Mouse (Mus musculus) erythroblast, embryonic 14.5 days (primary cell): Measurements from ENCODE around the gene Aqr. TPM values are rescaled to one million over a fixed set of nuclear protein-coding genes. Genes with fewer than 3 reads are reported as not detected.

ENCODE experiments used
- H3K27me3 ChIP-seq: 2 replicates; pipeline ENCODE4 v1.6.1; 2012; ENCODE audit warnings: inconsistent platforms; ENCODE audit not compliant: control insufficient read depth
- H3K36me3 ChIP-seq: 2 replicates; pipeline ENCODE4 v1.6.1; 2012; ENCODE audit warnings: mild to moderate bottlenecking, inconsistent platforms; ENCODE audit not compliant: control insufficient read depth
- H3K4me1 ChIP-seq: 2 replicates; pipeline ENCODE4 v1.6.1; 2012; ENCODE audit warnings: inconsistent platforms; ENCODE audit not compliant: control insufficient read depth
- H3K4me3 ChIP-seq: replicated peaks from 2 replicates; pipeline ENCODE3; 2012; ENCODE audit warnings: moderate library complexity, mild to moderate bottlenecking, inconsistent platforms
- H3K9me3 ChIP-seq: 2 replicates; pipeline ENCODE4 v1.6.1; 2012; ENCODE audit warnings: low read length, inconsistent platforms, mixed read lengths; ENCODE audit not compliant: control insufficient read depth
- GATA1 ChIP-seq: IDR thresholded peaks from 2 replicates; pipeline ENCODE4 v1.6.1; 2012; ENCODE audit warnings: low read length, inconsistent platforms, mixed read lengths
- TAL1 ChIP-seq: IDR thresholded peaks from 3 replicates; pipeline ENCODE4 v1.6.1; 2012; ENCODE audit warnings: low read length, inconsistent platforms, mixed read lengths
- polyA plus RNA-seq: library from polyadenylated mRNA; stranded (reverse); fragments of >175 nt; gene quantifications from 2 replicates; pipeline ENCODE4 v1.2.3, GENCODE M21; 2012

Gene Aqr
- polyA plus RNA-seq, 1 experiment: 0.86 TPM

DNA sequence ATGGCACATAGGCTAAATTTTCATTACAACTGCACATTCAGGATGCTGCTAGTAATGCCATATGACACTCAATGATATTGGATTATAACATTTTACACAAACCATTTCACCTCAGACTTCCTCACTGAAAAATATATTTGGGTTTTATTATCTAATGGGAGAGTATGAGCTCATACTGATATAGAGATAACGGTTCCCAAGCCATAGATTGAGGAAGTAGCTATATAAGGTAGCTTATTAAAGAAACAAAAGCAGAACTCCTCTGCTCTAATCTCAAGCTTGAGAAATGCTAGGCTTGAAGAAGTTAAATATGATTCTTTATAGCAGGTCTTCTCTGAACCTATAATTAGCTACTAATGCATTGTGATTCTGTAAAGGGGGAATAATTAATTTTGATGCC lies 90.3 kb downstream of the Aqr start:
- TF ChIP-seq TAL1: no peak
- no peak for TF ChIP-seq GATA1
- Histone ChIP-seq H3K36me3 (peaks cover 27% of the 10 kb centered on the region), H3K4me1 (peaks cover 10% of the 10 kb centered on the region), H3K27me3 (no peaks in the 10 kb centered on the region), H3K9me3 (no peaks in the 10 kb centered on the region), H3K4me3 (no peak overlapping the region)

- H3K27me3 ChIP-seq: no peaks in the 10 kb centered on the region
- peaks cover 17% of the 10 kb centered on the region for H3K36me3 ChIP-seq
- TF ChIP-seq GATA1 (no peak), TAL1 (no peak)
- H3K4me1 ChIP-seq: peaks cover 10% of the 10 kb centered on the region
- H3K9me3 ChIP-seq: no peaks in the 10 kb centered on the region
- H3K4me3 ChIP-seq: no peak overlapping the region
These were observed 91.5 kb downstream of the Aqr start for GRCm38 (mm10) chr2:114095348-114095747.

DNA sequence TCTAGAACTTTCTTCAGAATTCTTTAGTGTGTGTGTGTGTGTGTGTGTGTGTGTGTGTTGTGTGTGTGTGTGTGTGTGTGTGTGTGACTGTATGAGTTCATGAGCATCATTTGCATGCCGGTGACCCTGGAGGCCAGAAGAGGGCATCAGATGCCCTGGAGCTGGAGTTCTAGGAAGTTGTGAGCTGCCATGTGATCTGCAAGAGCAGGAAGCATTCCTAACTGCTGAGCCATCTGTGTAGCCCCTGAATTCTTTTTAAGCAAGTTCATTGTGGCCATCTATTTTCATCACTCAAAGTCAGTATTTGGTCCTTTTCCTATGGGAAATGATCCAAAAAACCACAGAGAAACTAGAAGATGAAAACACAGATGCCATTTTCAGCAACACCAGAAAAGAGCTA lies 92.1 kb downstream of the Aqr start:
- H3K27me3 ChIP-seq: no peaks in the 10 kb centered on the region
- peaks cover 10% of the 10 kb centered on the region for H3K36me3 ChIP-seq
- H3K9me3 ChIP-seq: no peaks in the 10 kb centered on the region
- H3K4me1 ChIP-seq: peaks cover 10% of the 10 kb centered on the region
- TF ChIP-seq TAL1: no peak
- no peak for TF ChIP-seq GATA1
- H3K4me3 ChIP-seq: no peak overlapping the region

DNA sequence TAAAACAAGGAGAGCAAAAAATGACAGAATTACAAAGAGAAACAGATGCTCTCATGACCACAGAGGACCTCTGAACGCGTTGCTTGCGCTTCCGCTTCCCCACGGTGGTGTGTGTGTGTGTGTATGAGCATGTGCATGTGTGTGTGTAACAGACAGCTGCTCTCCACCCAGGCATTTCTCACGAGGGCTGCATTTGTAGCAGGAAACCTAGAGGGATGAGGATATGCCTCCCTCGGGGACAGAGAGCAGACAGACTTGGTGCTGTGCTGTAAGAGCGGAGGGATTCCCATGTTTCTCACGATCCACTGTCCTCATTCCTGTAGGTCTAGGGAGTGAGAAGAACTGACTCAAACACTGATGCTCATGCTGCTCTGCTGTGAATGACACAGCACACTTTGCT lies 93.2 kb downstream of the Aqr start:
- H3K9me3 ChIP-seq: no peaks in the 10 kb centered on the region
- no peak for TF ChIP-seq GATA1
- no peak for TF ChIP-seq TAL1
- peaks cover 2% of the 10 kb centered on the region for H3K36me3 ChIP-seq
- no peak overlapping the region for H3K4me3 ChIP-seq
- peaks cover 10% of the 10 kb centered on the region for H3K4me1 ChIP-seq
- no peaks in the 10 kb centered on the region for H3K27me3 ChIP-seq

DNA sequence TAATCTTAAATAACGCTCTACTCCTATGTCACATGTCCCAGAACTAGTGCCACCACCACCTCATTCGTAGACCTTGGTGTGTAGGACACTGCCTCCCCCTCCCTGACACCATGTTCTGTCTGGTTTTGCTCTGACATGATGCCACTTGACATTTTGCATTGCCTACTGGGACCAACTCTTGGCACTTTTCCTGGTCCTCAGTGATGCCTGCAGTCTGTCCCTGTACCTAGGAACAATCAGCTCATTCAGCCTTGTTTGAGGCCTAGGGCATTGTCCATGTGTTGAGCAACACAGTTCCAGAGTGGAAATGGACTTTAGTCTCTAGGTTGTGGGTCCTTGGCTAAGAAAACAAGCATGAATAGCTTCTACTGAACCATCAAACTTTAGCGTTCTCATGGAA lies 97.0 kb downstream of the Aqr start:
- H3K9me3 ChIP-seq: no peaks in the 10 kb centered on the region
- H3K4me3 ChIP-seq: no peak overlapping the region
- H3K36me3 ChIP-seq: no peaks in the 10 kb centered on the region
- no peaks in the 10 kb centered on the region for H3K27me3 ChIP-seq
- TF ChIP-seq TAL1 (no peak), GATA1 (no peak)
- H3K4me1 ChIP-seq: no peaks in the 10 kb centered on the region

DNA sequence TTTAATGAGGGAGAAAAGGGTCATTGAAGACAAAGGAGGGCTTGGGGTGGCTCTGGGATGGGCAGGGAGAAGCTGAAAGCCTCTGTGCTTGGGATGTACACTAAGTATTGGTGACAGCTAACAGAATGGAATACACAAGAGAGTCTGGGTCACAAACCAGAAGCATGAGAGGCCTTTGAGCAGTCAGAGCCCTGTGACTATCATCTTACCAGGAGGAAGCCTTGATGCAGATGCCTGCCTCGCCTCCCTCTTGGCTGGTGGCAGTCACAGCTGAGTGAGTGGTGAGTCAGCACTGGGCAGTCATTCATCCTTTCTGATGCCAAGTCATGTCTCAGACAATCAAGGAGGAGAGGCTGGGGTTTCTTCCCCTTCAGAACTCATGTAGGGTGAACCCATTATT lies 99.6 kb downstream of the Aqr start:
- no peak overlapping the region for H3K4me3 ChIP-seq
- H3K4me1 ChIP-seq: no peaks in the 10 kb centered on the region
- no peaks in the 10 kb centered on the region for H3K36me3 ChIP-seq
- H3K27me3 ChIP-seq: no peaks in the 10 kb centered on the region
- TF ChIP-seq TAL1 (no peak), GATA1 (no peak)
- no peaks in the 10 kb centered on the region for H3K9me3 ChIP-seq

- H3K27me3 ChIP-seq: no peaks in the 10 kb centered on the region
- no peak for TF ChIP-seq TAL1
- no peak for TF ChIP-seq GATA1
- no peaks in the 10 kb centered on the region for H3K9me3 ChIP-seq
- H3K4me1 ChIP-seq: no peaks in the 10 kb centered on the region
- H3K4me3 ChIP-seq: no peak overlapping the region
- no peaks in the 10 kb centered on the region for H3K36me3 ChIP-seq
These were observed 114.9 kb downstream of the Aqr start for GRCm38 (mm10) chr2:114071876-114072275.

- Histone ChIP-seq H3K9me3 (no peaks in the 10 kb centered on the region), H3K4me1 (no peaks in the 10 kb centered on the region), H3K4me3 (no peak overlapping the region), H3K36me3 (no peaks in the 10 kb centered on the region), H3K27me3 (no peaks in the 10 kb centered on the region)
- TF ChIP-seq TAL1: no peak
- no peak for TF ChIP-seq GATA1
These were observed 120.6 kb downstream of the Aqr start for GRCm38 (mm10) chr2:114066226-114066625.

GRCm38 (mm10) chr2:114064004-114064403 lies 122.8 kb downstream of the Aqr start:
- no peak overlapping the region for H3K4me3 ChIP-seq
- no peaks in the 10 kb centered on the region for H3K4me1 ChIP-seq
- TF ChIP-seq TAL1: no peak
- no peak for TF ChIP-seq GATA1
- no peaks in the 10 kb centered on the region for H3K36me3 ChIP-seq
- H3K27me3 ChIP-seq: no peaks in the 10 kb centered on the region
- no peaks in the 10 kb centered on the region for H3K9me3 ChIP-seq

- Histone ChIP-seq H3K36me3 (no peaks in the 10 kb centered on the region), H3K4me1 (no peaks in the 10 kb centered on the region), H3K27me3 (no peaks in the 10 kb centered on the region; the same call in 1 of the 2 replicates), H3K9me3 (no peaks in the 10 kb centered on the region), H3K4me3 (no peak overlapping the region)
- TF ChIP-seq GATA1 (no peak), TAL1 (no peak)
These were observed 126.7 kb downstream of the Aqr start for GRCm38 (mm10) chr2:114060071-114060591.
